Mouse (Mus musculus) stomach, embryonic 15.5 days (tissue): ENCODE measurements at regions not wholly inside any gene's neighbourhood (a gene's known extent, or its start where the extent isn't known, plus 50 kb on each side); places are given as distances from the start of the nearest gene placed in this dataset.
A peak's percentile ranks its signal among the peaks of the same experiment; 100 is the strongest.

Source experiments
- ATAC-seq: fragments of 200-750 bp; cut with Nextera tagmentation; 2 replicates; pipeline ENCODE4 v1.8.0; 2017; ENCODE audit warnings: low read depth, moderate number of reproducible peaks, moderate TSS enrichment; ENCODE audit not compliant: insufficient read depth, low FRiP score
- H3K27ac ChIP-seq: fragments of 300-500 bp; sonication (generic); 2 replicates; pipeline ENCODE4 v1.5.1; 2015; ENCODE audit warnings: mild to moderate bottlenecking, inconsistent platforms
- H3K27me3 ChIP-seq: fragments of 300-500 bp; sonication (generic); replicated peaks from 2 replicates; pipeline ENCODE4 v1.6.1; 2015; ENCODE audit warnings: inconsistent platforms
- H3K36me3 ChIP-seq: fragments of 300-500 bp; sonication (generic); 2 replicates; pipeline ENCODE4 v1.6.1; 2015; ENCODE audit warnings: inconsistent platforms
- H3K4me1 ChIP-seq: fragments of 300-500 bp; sonication (generic); 2 replicates; pipeline ENCODE4 v1.6.1; 2015; ENCODE audit warnings: inconsistent platforms
- H3K4me2 ChIP-seq: fragments of 300-500 bp; sonication (generic); 2 replicates; pipeline ENCODE4 v1.6.1; 2015; ENCODE audit warnings: mild to moderate bottlenecking, inconsistent platforms
- H3K4me3 ChIP-seq: fragments of 300-500 bp; sonication (generic); replicated peaks from 2 replicates; pipeline ENCODE4 v1.5.1; 2015; ENCODE audit warnings: inconsistent platforms
- H3K9ac ChIP-seq: fragments of 300-500 bp; sonication (generic); 2 replicates; pipeline ENCODE4 v1.6.1; 2015; ENCODE audit warnings: inconsistent platforms
- H3K9me3 ChIP-seq: fragments of 300-500 bp; sonication (generic); 2 replicates; pipeline ENCODE4 v1.6.1; 2016; ENCODE audit warnings: inconsistent platforms
- WGBS: fragments of 180-500 bp; shearing (Covaris S2); methylation state at CpG from one replicate; pipeline ENCODE4 v1.1.7; 2015; 5-methylcytosine and 5-hydroxymethylcytosine counted together

DNA sequence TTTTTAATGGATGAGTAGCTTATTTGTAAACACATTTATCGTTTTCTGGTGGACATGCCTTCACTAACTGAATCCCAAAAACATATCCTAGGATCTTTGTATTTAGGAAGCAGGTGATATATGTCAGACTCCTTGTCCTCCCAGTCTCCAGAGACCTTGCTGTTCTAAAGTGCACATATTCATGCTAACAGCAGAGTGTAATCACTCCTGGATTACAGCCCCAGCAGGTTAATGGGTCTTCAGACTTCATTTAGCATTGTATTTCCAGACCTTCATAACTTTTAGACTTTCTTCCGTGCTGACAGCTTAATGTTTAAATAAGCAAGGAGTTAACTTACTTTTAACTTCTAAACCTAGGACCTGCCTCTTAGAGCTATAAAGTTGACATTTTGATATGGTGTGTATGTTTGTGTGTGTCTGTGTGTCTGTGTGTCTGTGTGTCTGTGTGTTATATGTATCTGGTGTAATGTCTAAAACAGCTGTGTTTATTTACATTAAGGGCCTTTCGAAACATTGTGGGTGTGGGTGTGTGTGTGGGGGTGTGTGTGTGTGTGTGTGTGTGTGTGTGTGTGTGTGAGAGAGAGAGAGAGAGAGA lies 398.3 kb downstream of the Gm4340 start:
- Histone ChIP-seq H3K9me3 (no peaks in the 10 kb centered on the region), H3K27me3 (no peaks in the 10 kb centered on the region), H3K4me1 (no peaks in the 10 kb centered on the region), H3K27ac (no peak overlapping the region), H3K36me3 (no peaks in the 10 kb centered on the region), H3K9ac (no peak overlapping the region), H3K4me3 (no peak overlapping the region), H3K4me2 (no peak overlapping the region)
- no peak for ATAC-seq
- 35% methylated on average over 3 of the region's 3 CpGs for WGBS

GRCm38 (mm10) chr10:104595920-104596319 lies 402.1 kb downstream of the Gm4340 start:
- H3K4me3 ChIP-seq: no peak overlapping the region
- no peaks in the 10 kb centered on the region for H3K36me3 ChIP-seq

GRCm38 (mm10) chr10:104627629-104628028 lies 433.8 kb downstream of the Gm4340 start:
- H3K27me3 ChIP-seq: no peaks in the 10 kb centered on the region
- H3K4me3 ChIP-seq: no peak overlapping the region
- no peaks in the 10 kb centered on the region for H3K9me3 ChIP-seq
- no peak overlapping the region for H3K4me2 ChIP-seq
- no peak overlapping the region for H3K9ac ChIP-seq
- no peaks in the 10 kb centered on the region for H3K36me3 ChIP-seq
- H3K27ac ChIP-seq: no peak overlapping the region
- WGBS: 13% methylated on average over 1 of the region's 1 CpGs
- no peaks in the 10 kb centered on the region for H3K4me1 ChIP-seq
- ATAC-seq: no peak

More at GRCm38 (mm10) chr10:104595920-104596319, 402.1 kb downstream of the Gm4340 start:
- Histone ChIP-seq H3K9ac (no peak overlapping the region), H3K27me3 (no peaks in the 10 kb centered on the region), H3K9me3 (no peaks in the 10 kb centered on the region), H3K4me2 (no peak overlapping the region), H3K4me1 (no peaks in the 10 kb centered on the region), H3K27ac (no peak overlapping the region)
- no peak for ATAC-seq
- 84% methylated on average over 5 of the region's 5 CpGs for WGBS

GRCm38 (mm10) chr10:104651020-104651419 lies 457.2 kb downstream of the Gm4340 start:
- no peak overlapping the region for H3K4me3 ChIP-seq
- no peak for ATAC-seq
- H3K9ac ChIP-seq: no peak overlapping the region
- no peaks in the 10 kb centered on the region for H3K9me3 ChIP-seq
- no peaks in the 10 kb centered on the region for H3K36me3 ChIP-seq
- no peaks in the 10 kb centered on the region for H3K27me3 ChIP-seq
- WGBS: 87% methylated on average over 8 of the region's 8 CpGs
- H3K27ac ChIP-seq: no peak overlapping the region
- H3K4me1 ChIP-seq: no peaks in the 10 kb centered on the region
- no peak overlapping the region for H3K4me2 ChIP-seq

DNA sequence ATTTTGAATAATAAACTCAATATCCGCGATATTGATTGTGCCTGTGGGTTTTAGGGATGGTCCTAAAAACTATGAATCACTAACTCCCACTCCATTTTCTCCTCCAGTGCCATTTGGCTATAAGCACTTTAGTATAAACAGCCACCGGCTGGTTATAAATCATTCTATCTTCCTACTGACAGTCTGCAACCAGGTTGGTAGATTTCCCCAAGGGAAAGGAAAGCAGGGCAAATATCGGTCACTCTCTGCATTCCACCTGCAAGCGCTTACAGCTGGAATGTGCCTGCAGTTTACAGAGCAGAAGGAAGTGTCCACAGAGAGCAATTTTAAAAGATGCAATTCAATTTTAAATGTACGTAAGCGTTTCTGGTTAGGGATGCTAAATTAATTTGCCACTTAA lies 466.5 kb downstream of the Gm4340 start:
- Histone ChIP-seq H3K9ac (no peak overlapping the region), H3K27me3 (no peaks in the 10 kb centered on the region), H3K4me2 (no peak overlapping the region), H3K4me1 (no peaks in the 10 kb centered on the region), H3K9me3 (no peaks in the 10 kb centered on the region), H3K27ac (no peak overlapping the region), H3K4me3 (no peak overlapping the region), H3K36me3 (no peaks in the 10 kb centered on the region)
- ATAC-seq: no peak
- 23% methylated on average over 7 of the region's 7 CpGs for WGBS

GRCm38 (mm10) chr10:104661672-104662071 lies 467.8 kb downstream of the Gm4340 start:
- H3K9ac ChIP-seq: no peak overlapping the region
- H3K4me3 ChIP-seq: no peak overlapping the region
- H3K4me2 ChIP-seq: no peak overlapping the region
- WGBS: 47% methylated on average over 7 of the region's 7 CpGs
- H3K4me1 ChIP-seq: no peaks in the 10 kb centered on the region
- no peaks in the 10 kb centered on the region for H3K9me3 ChIP-seq
- no peaks in the 10 kb centered on the region for H3K36me3 ChIP-seq
- no peak for ATAC-seq
- no peaks in the 10 kb centered on the region for H3K27me3 ChIP-seq
- H3K27ac ChIP-seq: no peak overlapping the region

GRCm38 (mm10) chr10:104668286-104668685 lies 474.4 kb downstream of the Gm4340 start:
- no peak overlapping the region for H3K27ac ChIP-seq
- no peak for ATAC-seq
- H3K36me3 ChIP-seq: no peaks in the 10 kb centered on the region
- no peaks in the 10 kb centered on the region for H3K9me3 ChIP-seq
- H3K27me3 ChIP-seq: no peaks in the 10 kb centered on the region
- no peak overlapping the region for H3K4me2 ChIP-seq
- H3K9ac ChIP-seq: no peak overlapping the region
- WGBS: 81% methylated on average over 2 of the region's 2 CpGs
- no peak overlapping the region for H3K4me3 ChIP-seq
- no peaks in the 10 kb centered on the region for H3K4me1 ChIP-seq

DNA sequence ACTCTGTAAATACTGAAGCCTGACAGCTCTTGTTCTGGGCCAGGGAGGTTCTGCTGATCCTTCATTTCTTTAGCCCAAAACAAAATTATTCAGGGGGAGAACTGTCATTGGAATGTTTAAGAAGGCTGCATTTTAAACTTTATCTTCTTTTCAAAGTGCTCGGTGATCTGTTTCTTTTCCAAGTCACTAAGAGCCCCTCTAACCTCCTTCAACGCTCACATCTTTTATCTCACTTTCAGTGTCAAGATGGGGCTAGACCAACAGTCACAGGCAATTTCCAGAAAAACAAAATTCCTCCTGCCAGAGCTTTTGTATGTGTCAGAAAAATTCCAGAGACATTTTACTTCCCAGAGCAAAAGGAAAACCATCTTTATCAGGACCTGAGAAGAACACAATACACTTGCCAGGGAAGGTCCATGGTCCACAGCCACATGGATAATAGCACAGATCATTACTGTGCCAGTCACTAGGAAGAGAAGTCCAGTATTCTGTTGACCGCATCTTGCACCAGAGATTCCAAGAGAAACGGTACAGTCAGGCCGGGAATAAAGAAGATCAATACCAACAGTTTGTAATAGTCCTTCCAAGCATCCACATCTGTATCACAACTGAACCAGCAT lies 491.0 kb downstream of the Gm4340 start:
- Histone ChIP-seq H3K27me3 (no peaks in the 10 kb centered on the region), H3K4me3 (no peak overlapping the region), H3K27ac (peak overlapping the region; percentile 35; the same call in 1 of the 2 replicates), H3K4me1 (no peaks in the 10 kb centered on the region), H3K4me2 (no peak overlapping the region), H3K9me3 (no peaks in the 10 kb centered on the region), H3K36me3 (no peaks in the 10 kb centered on the region), H3K9ac (no peak overlapping the region)
- WGBS: 61% methylated on average over 5 of the region's 5 CpGs
- no peak for ATAC-seq

GRCm38 (mm10) chr10:104685857-104686256 lies 492.0 kb downstream of the Gm4340 start:
- no peaks in the 10 kb centered on the region for H3K36me3 ChIP-seq
- H3K27ac ChIP-seq: no peak overlapping the region
- H3K4me1 ChIP-seq: no peaks in the 10 kb centered on the region
- ATAC-seq: no peak
- no peaks in the 10 kb centered on the region for H3K9me3 ChIP-seq
- no peak overlapping the region for H3K9ac ChIP-seq
- 61% methylated on average over 3 of the region's 3 CpGs for WGBS
- H3K27me3 ChIP-seq: no peaks in the 10 kb centered on the region
- no peak overlapping the region for H3K4me3 ChIP-seq
- H3K4me2 ChIP-seq: no peak overlapping the region

GRCm38 (mm10) chr10:104686669-104687068 lies 492.8 kb downstream of the Gm4340 start:
- Histone ChIP-seq H3K36me3 (no peaks in the 10 kb centered on the region), H3K4me1 (no peaks in the 10 kb centered on the region), H3K9ac (no peak overlapping the region), H3K27me3 (no peaks in the 10 kb centered on the region), H3K4me2 (no peak overlapping the region), H3K9me3 (no peaks in the 10 kb centered on the region), H3K27ac (no peak overlapping the region), H3K4me3 (no peak overlapping the region)
- ATAC-seq: no peak
- WGBS: 91% methylated on average over 6 of the region's 6 CpGs

DNA sequence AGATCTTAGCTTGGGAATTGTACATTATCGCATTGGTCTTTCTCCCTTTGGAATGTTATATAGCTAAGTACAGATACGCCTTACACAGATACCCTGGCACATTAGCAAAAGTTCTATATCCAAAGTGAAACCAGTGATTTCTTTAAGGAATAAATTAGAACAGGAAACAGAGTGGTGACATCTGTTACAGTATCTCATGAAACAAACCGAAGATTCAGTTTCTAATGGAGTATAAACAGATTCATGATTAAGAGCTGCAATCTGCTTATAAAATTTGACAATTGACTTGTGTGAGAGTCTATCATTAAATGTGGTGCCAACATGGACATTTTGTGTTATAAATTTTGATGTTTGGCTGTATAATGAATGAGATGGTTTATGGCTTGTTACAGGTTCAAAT lies 501.1 kb downstream of the Gm4340 start:
- ATAC-seq: no peak
- H3K36me3 ChIP-seq: no peaks in the 10 kb centered on the region
- H3K4me1 ChIP-seq: no peaks in the 10 kb centered on the region
- H3K4me3 ChIP-seq: no peak overlapping the region
- 84% methylated on average over 3 of the region's 3 CpGs for WGBS
- H3K27ac ChIP-seq: no peak overlapping the region
- H3K9ac ChIP-seq: no peak overlapping the region
- no peak overlapping the region for H3K4me2 ChIP-seq
- H3K27me3 ChIP-seq: no peaks in the 10 kb centered on the region
- H3K9me3 ChIP-seq: no peaks in the 10 kb centered on the region

DNA sequence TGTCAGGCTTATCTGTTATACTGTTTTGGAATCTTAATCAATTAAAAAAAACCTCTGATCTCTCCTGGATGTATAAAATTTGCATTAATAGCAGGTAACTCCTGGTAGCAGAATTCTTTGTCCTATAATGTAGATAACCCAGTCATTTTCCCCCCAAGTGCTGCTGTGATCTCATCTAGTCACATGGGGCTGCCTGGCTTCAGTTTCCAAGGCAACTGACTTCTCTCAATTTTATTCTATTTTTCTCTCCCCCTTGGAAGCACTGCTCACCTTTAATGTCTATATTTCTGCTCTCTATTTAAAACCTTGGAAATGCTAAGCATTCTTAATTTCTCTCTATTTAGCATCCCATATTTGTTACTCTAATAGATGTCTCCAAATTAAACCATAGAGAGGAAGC lies 515.1 kb downstream of the Gm4340 start:
- Histone ChIP-seq H3K36me3 (no peaks in the 10 kb centered on the region), H3K27me3 (no peaks in the 10 kb centered on the region), H3K27ac (no peak overlapping the region), H3K9me3 (no peaks in the 10 kb centered on the region), H3K4me2 (no peak overlapping the region), H3K9ac (no peak overlapping the region), H3K4me1 (no peaks in the 10 kb centered on the region), H3K4me3 (no peak overlapping the region)
- no peak for ATAC-seq
